Mouse (Mus musculus): Measurements from ENCODE around the gene Olfr1276.

DNA sequence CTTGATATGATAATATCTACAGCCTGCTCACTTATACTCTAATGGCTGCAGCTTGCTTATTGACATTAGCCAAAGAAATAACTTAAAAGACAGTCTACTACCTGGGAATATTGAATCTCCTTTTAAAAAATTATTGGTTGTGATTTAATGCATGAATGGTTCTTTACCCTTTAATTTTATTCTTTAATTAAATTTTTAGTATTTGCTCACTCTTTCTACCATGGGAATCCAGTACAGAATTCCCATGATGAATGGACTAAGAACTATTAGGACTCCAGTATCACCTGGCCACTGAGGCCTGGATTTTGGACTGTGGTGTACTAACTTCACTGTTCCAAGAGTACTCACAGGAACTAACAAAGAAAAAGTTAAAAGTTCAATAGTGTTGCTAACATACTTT lies at the start of gene Olfr1276:
- TF ChIP-seq POLR2A (IDR thresholded peaks at IDR 0.05; ENCODE audit: low read depth, low read length): no peak
- no peak for TF ChIP-seq CTCF (IDR thresholded peaks at IDR 0.05; ENCODE audit: borderline replicate concordance, insufficient read depth, low read length)

Data from embryonic fibroblast, embryonic 13.5 days (primary cell).